Comparison of ENCODE assay signal across 15 mouse cellular contexts in the genomic region with DNA sequence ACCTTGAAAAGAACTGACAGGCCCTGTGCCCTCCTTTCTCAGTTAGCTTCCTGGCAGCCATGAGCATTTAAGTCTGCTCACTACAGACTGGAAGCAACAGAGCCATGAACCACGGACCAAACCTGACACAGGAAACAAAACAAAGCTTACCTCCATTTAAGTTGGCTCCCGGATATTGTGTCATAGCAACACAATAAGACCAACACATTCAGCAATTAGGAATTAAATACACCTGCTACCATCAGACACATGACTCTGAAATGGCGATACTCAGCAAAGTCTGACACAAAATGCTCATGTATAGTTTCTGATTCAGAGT.
"Had no signal": no experiment of that assay in that cellular context is flagged by ENCODE, and none has a peak within 500 bp of the region (broad histone marks: within the 10 kb centered on the region; RNA-seq: fewer than 3 reads in every experiment).

No protein-coding gene starts in this region.

- ATAC-seq: hindbrain, embryonic 16.5 days; intestine, embryonic 16.5 days had no signal

- DNase-seq: gastrocnemius, adult 2 months; gastrocnemius, postnatal 10 days; gastrocnemius, postnatal 25 days; heart, adult 18-20 months; heart, postnatal 10 days; heart, postnatal 4 days; kidney, adult 18-20 months; kidney, adult 8-10 months; kidney, postnatal 10 days; kidney, postnatal 25 days; kidney, postnatal 4 days; liver; liver, embryonic 13.5 days had no signal
